Comparison of ENCODE assay signal across 13 mouse cellular contexts in the genomic region with DNA sequence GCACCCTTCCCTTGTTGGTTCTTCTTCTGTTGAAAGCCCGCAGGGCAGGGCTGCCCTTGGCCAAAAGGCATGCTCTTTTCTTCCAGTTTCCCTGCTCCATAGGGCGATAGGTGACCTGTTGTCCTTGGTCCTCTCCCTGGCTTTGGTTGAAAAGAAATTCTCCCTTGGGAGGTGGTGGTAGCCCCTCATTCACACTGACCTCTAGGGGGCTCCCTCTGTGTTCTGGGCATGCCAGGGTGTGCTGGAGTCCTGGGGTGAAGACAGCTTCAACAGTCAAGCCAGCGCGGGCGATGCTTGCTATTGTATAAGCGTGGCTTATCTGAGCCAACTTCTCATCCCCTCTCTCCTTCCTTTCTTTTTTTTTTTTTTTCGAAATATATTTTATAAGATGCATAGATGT. TPM values are rescaled to one million over a fixed set of nuclear protein-coding genes. Genes with fewer than 3 reads are reported as not detected.
DNase-seq lines count a peak whose midpoint lies in the region.
"Had no signal": no experiment of that assay in that cellular context is flagged by ENCODE, and none has a peak within 500 bp of the region (broad histone marks: within the 10 kb centered on the region; RNA-seq: fewer than 3 reads in every experiment).

No protein-coding gene starts in this region.

- peak; percentile 86 for DNase-seq in heart, adult 11 months
- DNase-seq in heart, adult 18-20 months: no peak
- DNase-seq in 416B (ENCODE audit: low read depth) (peak; percentile 35), R1 (ENCODE audit: low read depth, low spot score) (peak; percentile 60)
- peak; percentile 7 for DNase-seq in lung, postnatal 25 days (ENCODE audit: low spot score)
- no peak for DNase-seq in adrenal gland, postnatal 14 days
- no peak for DNase-seq in Muller cell, postnatal 12 days (ENCODE audit: inconsistent ontology term)
- no peak for DNase-seq in spleen, postnatal 10 days (ENCODE audit: low spot score in 2 of 2)
- DNase-seq: adrenal gland, adult 8-10 months; cerebellum, adult 11-12 months; gastrocnemius, postnatal 36 days; heart, postnatal 36 days; kidney, adult 8-10 months had no signal

RNA-seq across cellular contexts. Expression of gene Dis3l2, which starts 6.7 kb away (rescaled TPM):
- total RNA-seq in heart, adult 18-20 months (2021): 10 to 100 TPM; 11.1 to 11.6 TPM
- 15.7 and 16.7 TPM in 2 replicates for total RNA-seq in adrenal gland, postnatal 14 days (2021)

RNA-seq across cellular contexts. Expression of gene Nppc, which starts 26.6 kb away (rescaled TPM):
- not detected for total RNA-seq in heart, adult 18-20 months (2021)
- total RNA-seq in adrenal gland, postnatal 14 days (2021): 0.56 TPM in 1 of 2 replicates, not detected in the other
- total RNA-seq: adrenal gland, adult 8-10 months had no signal

Comparison
In these comparisons a context has a peak if more than half of its experiments do, and no peak if none do; other contexts are left out.
1. DNase-seq: peak in heart, adult 11 months (single experiment), 416B (single experiment), R1 (single experiment) and lung, postnatal 25 days (single experiment); none in heart, adult 18-20 months (0 of 2), adrenal gland, postnatal 14 days (single experiment), Muller cell, postnatal 12 days (single experiment) and spleen, postnatal 10 days (0 of 2).